In the genomic region with DNA sequence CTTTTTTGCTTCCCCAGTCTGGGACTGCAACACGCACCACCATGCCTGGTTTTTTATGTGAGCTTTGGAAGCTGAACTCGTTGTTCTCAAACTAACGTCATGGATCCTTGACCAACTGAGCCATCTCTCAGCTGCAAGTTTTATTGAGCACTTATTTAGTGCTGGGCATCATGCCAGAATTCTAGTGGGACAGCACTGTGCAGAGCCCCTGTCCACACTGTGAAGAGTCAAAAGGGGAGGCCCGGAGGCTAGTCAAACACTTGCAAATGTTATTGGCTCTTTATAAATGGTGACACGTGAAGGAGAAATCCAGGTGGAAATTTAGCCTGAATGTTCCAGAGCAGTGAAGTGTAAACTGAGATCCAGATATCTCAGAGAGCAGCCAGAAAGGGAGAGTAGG, we compare ENCODE assay signal across 29 mouse cellular contexts.
DNase-seq lines count a peak whose midpoint lies in the region; ATAC-seq lines count a peak whose summit lies in the region.
"Had no signal": no experiment of that assay in that cellular context is flagged by ENCODE, and none has a peak within 500 bp of the region (broad histone marks: within the 10 kb centered on the region; RNA-seq: fewer than 3 reads in every experiment).

No protein-coding gene starts in this region.

- H3K4me1 ChIP-seq in kidney, embryonic 16.5 days (ENCODE audit: insufficient read depth, low read length): 0 out of 2 replicates have a peak, but pooled peaks cover 2% of the 10 kb centered on the region
- no peaks in the 10 kb centered on the region for H3K4me1 ChIP-seq in midbrain, embryonic 15.5 days
- no peaks in the 10 kb centered on the region for H3K4me1 ChIP-seq in midbrain, embryonic 16.5 days (ENCODE audit: control insufficient read depth, insufficient read depth, low read length)
- H3K4me1 ChIP-seq in neural tube, embryonic 15.5 days: peaks cover 7% of the 10 kb centered on the region
- H3K4me1 ChIP-seq: embryonic facial prominence, embryonic 12.5 days; heart, embryonic 15.5 days; lung, embryonic 15.5 days; midbrain, embryonic 10.5 days had no signal

- WGBS in kidney, embryonic 16.5 days: 74% methylated on average over 5 of the region's 5 CpGs
- WGBS in midbrain, embryonic 15.5 days: 83% methylated on average over 5 of the region's 5 CpGs
- 90% methylated on average over 5 of the region's 5 CpGs for WGBS in midbrain, embryonic 16.5 days
- WGBS in neural tube, embryonic 15.5 days: 68% methylated on average over 5 of the region's 5 CpGs

- no peaks in the 10 kb centered on the region for H3K36me3 ChIP-seq in kidney, embryonic 16.5 days (ENCODE audit: insufficient read depth, low read length)
- no peaks in the 10 kb centered on the region for H3K36me3 ChIP-seq in midbrain, embryonic 15.5 days (replicated peaks)
- no peaks in the 10 kb centered on the region for H3K36me3 ChIP-seq in midbrain, embryonic 16.5 days (ENCODE audit: control insufficient read depth, insufficient read depth, low read length)
- no peaks in the 10 kb centered on the region for H3K36me3 ChIP-seq in neural tube, embryonic 15.5 days
- H3K36me3 ChIP-seq: embryonic facial prominence, embryonic 12.5 days; forebrain, embryonic 15.5 days; heart, embryonic 15.5 days; lung, embryonic 15.5 days; midbrain, embryonic 10.5 days had no signal

- H3K9me3 ChIP-seq in kidney, embryonic 16.5 days (ENCODE audit: low read length): peaks cover 6% of the 10 kb centered on the region
- H3K9me3 ChIP-seq in midbrain, embryonic 15.5 days: no peaks in the 10 kb centered on the region
- no peaks in the 10 kb centered on the region for H3K9me3 ChIP-seq in midbrain, embryonic 16.5 days (replicated peaks; ENCODE audit: control insufficient read depth, low read length, poor library complexity, severe bottlenecking)
- no peaks in the 10 kb centered on the region for H3K9me3 ChIP-seq in neural tube, embryonic 15.5 days (replicated peaks)
- H3K9me3 ChIP-seq: forebrain, embryonic 15.5 days; heart, embryonic 10.5 days; lung, embryonic 15.5 days had no signal

- H3K27me3 ChIP-seq in kidney, embryonic 16.5 days (ENCODE audit: insufficient read depth, low read length): no peaks in the 10 kb centered on the region
- H3K27me3 ChIP-seq in midbrain, embryonic 15.5 days (replicated peaks): no peaks in the 10 kb centered on the region
- no peaks in the 10 kb centered on the region for H3K27me3 ChIP-seq in midbrain, embryonic 16.5 days (ENCODE audit: control insufficient read depth, insufficient read depth, low read depth, low read length)
- no peaks in the 10 kb centered on the region for H3K27me3 ChIP-seq in neural tube, embryonic 15.5 days (replicated peaks)
- H3K27me3 ChIP-seq: CH12.LX; embryonic facial prominence, embryonic 12.5 days; forebrain, embryonic 15.5 days; heart, embryonic 15.5 days; lung, embryonic 15.5 days had no signal

- no peak for ATAC-seq in kidney, embryonic 16.5 days (ENCODE audit: low FRiP score, low TSS enrichment)
- 0 out of 2 replicates have a peak, but pooled peaks have one; percentile 14 for ATAC-seq in midbrain, embryonic 15.5 days (replicated peaks)
- no peak for ATAC-seq in midbrain, embryonic 16.5 days
- ATAC-seq in neural tube, embryonic 15.5 days (ENCODE audit: low FRiP score): no peak
- ATAC-seq: activated CD4-positive, CD25-positive, alpha-beta regulatory T cell, adult 4 months had no signal

- no peak overlapping the region for H3K4me3 ChIP-seq in kidney, embryonic 16.5 days (ENCODE audit: low read length)
- H3K4me3 ChIP-seq in midbrain, embryonic 15.5 days: no peak overlapping the region
- no peak overlapping the region for H3K4me3 ChIP-seq in midbrain, embryonic 16.5 days (ENCODE audit: low read depth, low read length)
- H3K4me3 ChIP-seq in neural tube, embryonic 15.5 days (replicated peaks): no peak overlapping the region
- H3K4me3 ChIP-seq: embryonic facial prominence, embryonic 12.5 days; forebrain, embryonic 15.5 days; heart, embryonic 10.5 days; heart, embryonic 15.5 days; lung, embryonic 15.5 days; midbrain, embryonic 10.5 days had no signal

- peak; percentile 26 to 34 for DNase-seq in cerebellum, postnatal 10 days
- no peak for DNase-seq in cerebellum, adult 11-12 months
- peak; percentile 25 to 39 for DNase-seq in kidney, adult 8-10 months
- no peak for DNase-seq in right cerebral cortex, postnatal 36 days (ENCODE audit: low spot score in 2 of 2)
- DNase-seq: adrenal gland, adult 2 months; adrenal gland, postnatal 36 days; cerebellum, adult 8-10 months; embryo, embryonic 11 days; gastrocnemius, postnatal 25 days; heart, adult 11 months; kidney, adult 18-20 months; right cerebral cortex, adult 18-20 months; right cerebral cortex, postnatal 4 days; thymus, adult 18-20 months; thymus, postnatal 25 days had no signal

- no peak overlapping the region for H3K9ac ChIP-seq in kidney, embryonic 16.5 days (replicated peaks; ENCODE audit: low read length)
- no peak overlapping the region for H3K9ac ChIP-seq in midbrain, embryonic 15.5 days
- no peak overlapping the region for H3K9ac ChIP-seq in midbrain, embryonic 16.5 days (ENCODE audit: low read depth, low read length)
- H3K9ac ChIP-seq in neural tube, embryonic 15.5 days (replicated peaks): no peak overlapping the region
- H3K9ac ChIP-seq: embryonic facial prominence, embryonic 12.5 days; forebrain, embryonic 15.5 days; heart, embryonic 15.5 days; lung, embryonic 15.5 days had no signal

- no peak overlapping the region for H3K4me2 ChIP-seq in kidney, embryonic 16.5 days (replicated peaks; ENCODE audit: low read depth, low read length)
- H3K4me2 ChIP-seq in midbrain, embryonic 15.5 days: no peak overlapping the region
- H3K4me2 ChIP-seq in midbrain, embryonic 16.5 days (ENCODE audit: low read length): no peak overlapping the region
- H3K4me2 ChIP-seq in neural tube, embryonic 15.5 days: no peak overlapping the region
- H3K4me2 ChIP-seq: embryonic facial prominence, embryonic 12.5 days; forebrain, embryonic 15.5 days; heart, embryonic 15.5 days; liver, embryonic 11.5 days; lung, embryonic 15.5 days had no signal

- H3K27ac ChIP-seq in kidney, embryonic 16.5 days (ENCODE audit: low read length): no peak overlapping the region
- H3K27ac ChIP-seq in midbrain, embryonic 15.5 days: 0 out of 2 replicates have a peak overlapping the region, but pooled peaks have one; percentile 22
- no peak overlapping the region for H3K27ac ChIP-seq in midbrain, embryonic 16.5 days (ENCODE audit: low read length)
- H3K27ac ChIP-seq in neural tube, embryonic 15.5 days (replicated peaks): peak overlapping the region; percentile 70; the same call in 1 of the 2 replicates
- H3K27ac ChIP-seq: embryonic facial prominence, embryonic 12.5 days; heart, embryonic 10.5 days; heart, embryonic 15.5 days; lung, embryonic 15.5 days; midbrain, embryonic 10.5 days; stomach, postnatal 0 days had no signal

Comparison
In these comparisons a context has a peak if more than half of its experiments do, and no peak if none do; other contexts are left out.
1. DNase-seq: peak in cerebellum, postnatal 10 days (2 of 2) and kidney, adult 8-10 months (2 of 2); none in cerebellum, adult 11-12 months (single experiment) and right cerebral cortex, postnatal 36 days (0 of 2).
2. H3K27ac ChIP-seq: peak in midbrain, embryonic 15.5 days (single experiment) and neural tube, embryonic 15.5 days (single experiment); none in kidney, embryonic 16.5 days (single experiment) and midbrain, embryonic 16.5 days (single experiment).